In genomic region chrX:96130139-96130538, GRCm38 (mm10) we compare ENCODE assay signal across 9 mouse cellular contexts. TPM values are rescaled to one million over a fixed set of nuclear protein-coding genes. Genes with fewer than 3 reads are reported as not detected.
DNase-seq lines count a peak whose midpoint lies in the region; ATAC-seq and TF ChIP-seq lines count a peak whose summit lies in the region.
"Had no signal": no experiment of that assay in that cellular context is flagged by ENCODE, and none has a peak within 500 bp of the region (broad histone marks: within the 10 kb centered on the region; RNA-seq: fewer than 3 reads in every experiment).

No protein-coding gene starts in this region.

- 17% methylated on average over 5 of the region's 5 CpGs for WGBS in liver, embryonic 13.5 days (ENCODE audit: insufficient replicate concordance)
- WGBS in spleen, adult 2 months = 24% methylated on average over 5 of the region's 5 CpGs
- WGBS in forebrain, embryonic 13.5 days = 58% methylated on average over 5 of the region's 5 CpGs

- H3K27me3 ChIP-seq in liver, embryonic 13.5 days = no peaks in the 10 kb centered on the region
- H3K27me3 ChIP-seq in spleen, adult 2 months (ENCODE audit: control insufficient read depth, insufficient read depth, low read length) = no peaks in the 10 kb centered on the region
- no peaks in the 10 kb centered on the region for H3K27me3 ChIP-seq in forebrain, embryonic 13.5 days

- intact Hi-C loops in gastrocnemius, postnatal 36 days (cut with DNase I) = no loop called here
- intact Hi-C loops in heart, postnatal 10 days (cut with DNase I) = no loop called here

- TF ChIP-seq CTCF in spleen, adult 2 months (IDR thresholded peaks at IDR 0.05; ENCODE audit: extremely low read depth, insufficient read depth, insufficient read length, insufficient replicate concordance) = no peak

- H3K4me2 ChIP-seq in liver, embryonic 13.5 days = peak overlapping the region; percentile 47
- no peak overlapping the region for H3K4me2 ChIP-seq in forebrain, embryonic 13.5 days
- H3K4me2 ChIP-seq: limb, embryonic 12.5 days had no signal

- no peaks in the 10 kb centered on the region for H3K36me3 ChIP-seq in liver, embryonic 13.5 days
- no peaks in the 10 kb centered on the region for H3K36me3 ChIP-seq in spleen, adult 2 months (ENCODE audit: control insufficient read depth, insufficient read depth, low read length)
- no peaks in the 10 kb centered on the region for H3K36me3 ChIP-seq in forebrain, embryonic 13.5 days (ENCODE audit: poor library complexity, severe bottlenecking)
- H3K36me3 ChIP-seq: limb, embryonic 12.5 days had no signal

- H3K27ac ChIP-seq in liver, embryonic 13.5 days = peak overlapping the region; percentile 66
- H3K27ac ChIP-seq in spleen, adult 2 months (ENCODE audit: insufficient read depth, low read length) = peak overlapping the region; percentile 94
- no peak overlapping the region for H3K27ac ChIP-seq in forebrain, embryonic 13.5 days
- H3K27ac ChIP-seq: limb, embryonic 12.5 days had no signal

- peak; percentile 13 for DNase-seq in gastrocnemius, adult 18-20 months (ENCODE audit: low spot score)
- no peak for DNase-seq in gastrocnemius, postnatal 36 days
- peak; percentile 42 to 56 for DNase-seq in adrenal gland, postnatal 36 days
- DNase-seq in heart, postnatal 10 days = peak; percentile 54 to 62
- DNase-seq in liver, embryonic 13.5 days = peak; percentile 31
- peak; percentile 65 to 76 for DNase-seq in spleen, adult 2 months (ENCODE audit: low read depth in 1 of 2, low spot score in 2 of 2)
- DNase-seq in urinary bladder, postnatal 25 days (ENCODE audit: low spot score) = no peak

- H3K4me1 ChIP-seq in liver, embryonic 13.5 days (replicated peaks) = peaks cover 73% of the 10 kb centered on the region
- peaks cover 21% of the 10 kb centered on the region; the same call in 1 of the 2 replicates for H3K4me1 ChIP-seq in spleen, adult 2 months (ENCODE audit: control insufficient read depth, insufficient read depth, insufficient read length)
- no peaks in the 10 kb centered on the region for H3K4me1 ChIP-seq in forebrain, embryonic 13.5 days
- H3K4me1 ChIP-seq: limb, embryonic 12.5 days had no signal

- TF ChIP-seq POLR2A in spleen, adult 2 months (IDR thresholded peaks at IDR 0.05; ENCODE audit: low read depth, low read length) = no peak

- peak; percentile 72 for ATAC-seq in liver, embryonic 13.5 days (ENCODE audit: low read depth)
- no peak for ATAC-seq in forebrain, embryonic 13.5 days

- no peak overlapping the region for H3K9ac ChIP-seq in liver, embryonic 13.5 days
- no peak overlapping the region for H3K9ac ChIP-seq in forebrain, embryonic 13.5 days
- H3K9ac ChIP-seq: limb, embryonic 12.5 days had no signal

- no peaks in the 10 kb centered on the region for H3K9me3 ChIP-seq in liver, embryonic 13.5 days (replicated peaks)
- H3K9me3 ChIP-seq in forebrain, embryonic 13.5 days (replicated peaks) = no peaks in the 10 kb centered on the region
- H3K9me3 ChIP-seq: limb, embryonic 12.5 days had no signal

- no peak overlapping the region for H3K4me3 ChIP-seq in liver, embryonic 13.5 days (replicated peaks)
- H3K4me3 ChIP-seq in spleen, adult 2 months (ENCODE audit: extremely low read depth, insufficient read depth, insufficient read length) = no peak overlapping the region
- H3K4me3 ChIP-seq in forebrain, embryonic 13.5 days = no peak overlapping the region
- H3K4me3 ChIP-seq: limb, embryonic 12.5 days had no signal

RNA-seq across cellular contexts. Expression of gene Msn, which starts 34.3 kb away (rescaled TPM):
- total RNA-seq in gastrocnemius, adult 18-20 months (2021) = 10 to 100 TPM; 18.9 to 33.7 TPM
- total RNA-seq in gastrocnemius, postnatal 36 days (2021) = 10 to 100 TPM; 24.7 to 26.7 TPM
- total RNA-seq in adrenal gland, postnatal 36 days (2021) = 100 to 1,000 TPM; 144 to 168 TPM
- 100 to 1,000 TPM; 219 to 224 TPM for total RNA-seq in heart, postnatal 10 days (2021)
- 47.6 and 65.8 TPM in 2 replicates for polyA plus RNA-seq in liver, embryonic 13.5 days (2015; fragmentation: Nextera tagmentation; extraction: Ambion mirVana)
- 147 and 159 TPM in 2 replicates for polyA plus RNA-seq in spleen, adult 2 months (2012; rRNA removed)
- 50.7 and 54.1 TPM in 2 replicates for polyA plus RNA-seq in forebrain, embryonic 13.5 days (2015; fragmentation: Nextera tagmentation; extraction: Ambion mirVana)

Comparison
In these comparisons a context has a peak if more than half of its experiments do, and no peak if none do; other contexts are left out.
1. DNase-seq: peak in gastrocnemius, adult 18-20 months (single experiment), adrenal gland, postnatal 36 days (2 of 2), heart, postnatal 10 days (2 of 2), liver, embryonic 13.5 days (single experiment) and spleen, adult 2 months (2 of 2); none in gastrocnemius, postnatal 36 days (0 of 2) and urinary bladder, postnatal 25 days (single experiment).
2. RNA of gene Msn, which starts 34.3 kb away (total RNA-seq): 219 to 224 TPM in heart, postnatal 10 days and 144 to 168 TPM in adrenal gland, postnatal 36 days; 18.9 to 33.7 TPM in gastrocnemius, adult 18-20 months and 24.7 to 26.7 TPM in gastrocnemius, postnatal 36 days; every median in the first group is over 4 times any median in the second.